26 mouse cellular contexts compared by ENCODE assay signal in genomic region chr5:138012382-138012781, GRCm38 (mm10). TPM values are rescaled to one million over a fixed set of nuclear protein-coding genes. Genes with fewer than 3 reads are reported as not detected.
DNase-seq lines count a peak whose midpoint lies in the region; ATAC-seq and TF ChIP-seq lines count a peak whose summit lies in the region.
"Had no signal": no experiment of that assay in that cellular context is flagged by ENCODE, and none has a peak within 500 bp of the region (broad histone marks: within the 10 kb centered on the region; RNA-seq: fewer than 3 reads in every experiment).

No protein-coding gene starts in this region.

- no peaks in the 10 kb centered on the region for H3K79me2 ChIP-seq in liver, adult 2 months (ENCODE audit: control insufficient read depth, insufficient read depth, low read length)

- TF ChIP-seq POLR2A in liver, adult 2 months (IDR thresholded peaks at IDR 0.05; ENCODE audit: extremely low read depth, insufficient read depth, low read length), result no peak

- WGBS in liver, adult 2 months, result 30% methylated on average over 5 of the region's 5 CpGs
- 74% methylated on average over 5 of the region's 5 CpGs for WGBS in liver, embryonic 11.5 days
- 70% methylated on average over 5 of the region's 5 CpGs for WGBS in liver, embryonic 16.5 days (ENCODE audit: insufficient replicate concordance)

- TF ChIP-seq CTCF in liver, adult 2 months (IDR thresholded peaks at IDR 0.05; ENCODE audit: low read depth, low read length), result no peak

- no peak overlapping the region for H3K4me3 ChIP-seq in liver, adult 2 months (ENCODE audit: insufficient read depth, low read depth, low read length)
- no peak overlapping the region for H3K4me3 ChIP-seq in liver, embryonic 11.5 days (ENCODE audit: low read depth, low read length)
- H3K4me3 ChIP-seq in liver, embryonic 16.5 days (ENCODE audit: low read depth, low read length), result no peak overlapping the region
- H3K4me3 ChIP-seq: embryonic facial prominence, embryonic 10.5 days; embryonic facial prominence, embryonic 12.5 days; forebrain, embryonic 13.5 days; forebrain, embryonic 15.5 days had no signal

- H3K9ac ChIP-seq in liver, adult 2 months (ENCODE audit: low read depth, low read length), result peak overlapping the region; percentile 25
- no peak overlapping the region for H3K9ac ChIP-seq in liver, embryonic 11.5 days (ENCODE audit: low read depth, low read length)
- H3K9ac ChIP-seq in liver, embryonic 16.5 days (ENCODE audit: low read depth, low read length), result no peak overlapping the region
- H3K9ac ChIP-seq: embryonic facial prominence, embryonic 12.5 days; forebrain, embryonic 13.5 days; forebrain, embryonic 15.5 days; forebrain, postnatal 0 days had no signal

- peaks cover 25% of the 10 kb centered on the region for H3K4me1 ChIP-seq in liver, adult 2 months (ENCODE audit: control insufficient read depth, insufficient read depth, low read length)
- H3K4me1 ChIP-seq in liver, embryonic 11.5 days (replicated peaks; ENCODE audit: control insufficient read depth, insufficient read depth, low read length), result no peaks in the 10 kb centered on the region
- H3K4me1 ChIP-seq in liver, embryonic 16.5 days (ENCODE audit: control insufficient read depth, low read depth, low read length), result no peaks in the 10 kb centered on the region
- H3K4me1 ChIP-seq: embryonic facial prominence, embryonic 10.5 days; embryonic facial prominence, embryonic 12.5 days; forebrain, embryonic 13.5 days; forebrain, embryonic 15.5 days had no signal

- no peaks in the 10 kb centered on the region for H3K27me3 ChIP-seq in liver, adult 2 months (ENCODE audit: control insufficient read depth, insufficient read depth, low read length)
- H3K27me3 ChIP-seq in liver, embryonic 11.5 days (replicated peaks; ENCODE audit: control insufficient read depth, insufficient read depth, low read length), result no peaks in the 10 kb centered on the region
- no peaks in the 10 kb centered on the region for H3K27me3 ChIP-seq in liver, embryonic 16.5 days (ENCODE audit: control insufficient read depth, insufficient read depth, low read depth, low read length)
- H3K27me3 ChIP-seq: embryonic facial prominence, embryonic 12.5 days; forebrain, embryonic 13.5 days; forebrain, embryonic 15.5 days had no signal

- no peak overlapping the region for H3K4me2 ChIP-seq in liver, embryonic 11.5 days
- no peak overlapping the region for H3K4me2 ChIP-seq in liver, embryonic 16.5 days (ENCODE audit: low read depth, low read length)
- H3K4me2 ChIP-seq: embryonic facial prominence, embryonic 12.5 days; forebrain, embryonic 13.5 days; forebrain, embryonic 15.5 days had no signal

- no peak for ATAC-seq in liver, embryonic 11.5 days (replicated peaks; ENCODE audit: low FRiP score)
- peak; percentile 55 for ATAC-seq in liver, embryonic 16.5 days (ENCODE audit: low read depth)
- ATAC-seq: forebrain, embryonic 13.5 days; forebrain, embryonic 15.5 days; forebrain, postnatal 0 days had no signal

- peak; percentile 97 for DNase-seq in liver, adult 2 months (ENCODE audit: extremely low read depth, low read depth, low spot score)
- no peak for DNase-seq in liver, embryonic 11.5 days (ENCODE audit: low spot score)
- no peak for DNase-seq in liver
- DNase-seq in cerebellum, adult 11-12 months, result no peak
- DNase-seq: adrenal gland, adult 2 months; adrenal gland, postnatal 10 days; adrenal gland, postnatal 25 days; cerebellum, adult 11 months; cerebellum, adult 2 months; cerebellum, adult 9-10 months; cerebellum, postnatal 10 days; cerebellum, postnatal 25 days; forebrain, postnatal 0 days had no signal

- H3K27ac ChIP-seq in liver, adult 2 months (replicated peaks; ENCODE audit: insufficient read depth, low read depth, low read length), result peak overlapping the region; percentile 88
- no peak overlapping the region for H3K27ac ChIP-seq in liver, embryonic 11.5 days (ENCODE audit: low read depth, low read length)
- H3K27ac ChIP-seq in liver, embryonic 16.5 days (ENCODE audit: low read length), result no peak overlapping the region
- H3K27ac ChIP-seq: embryonic facial prominence, embryonic 10.5 days; embryonic facial prominence, embryonic 12.5 days; forebrain, embryonic 13.5 days; forebrain, embryonic 15.5 days had no signal

- H3K36me3 ChIP-seq in liver, adult 2 months (ENCODE audit: control insufficient read depth, insufficient read depth, low read length), result no peaks in the 10 kb centered on the region
- H3K36me3 ChIP-seq in liver, embryonic 11.5 days (ENCODE audit: control insufficient read depth, insufficient read depth, low read length), result no peaks in the 10 kb centered on the region
- H3K36me3 ChIP-seq in liver, embryonic 16.5 days (ENCODE audit: control insufficient read depth, insufficient read depth), result no peaks in the 10 kb centered on the region
- H3K36me3 ChIP-seq: embryonic facial prominence, embryonic 10.5 days; embryonic facial prominence, embryonic 12.5 days; forebrain, embryonic 15.5 days had no signal

- no peaks in the 10 kb centered on the region for H3K9me3 ChIP-seq in liver, embryonic 11.5 days (ENCODE audit: control insufficient read depth, low read length)
- no peaks in the 10 kb centered on the region for H3K9me3 ChIP-seq in liver, embryonic 16.5 days (replicated peaks; ENCODE audit: control insufficient read depth, low read length)
- H3K9me3 ChIP-seq: embryonic facial prominence, embryonic 10.5 days; embryonic facial prominence, embryonic 12.5 days; forebrain, embryonic 13.5 days; forebrain, embryonic 15.5 days had no signal

RNA-seq across cellular contexts. Expression of gene Smok3a, which starts 8.7 kb away (rescaled TPM):
- total RNA-seq in liver, adult 2 months (2014; rRNA removed), result not detected in 2 replicates
- polyA plus RNA-seq in liver, adult 2 months (2012; rRNA removed), result not detected in 2 replicates
- polyA plus RNA-seq in liver, embryonic 11.5 days (2014; fragmentation: Nextera tagmentation; extraction: Ambion mirVana), result not detected in 2 replicates
- not detected in 2 replicates for polyA plus RNA-seq in liver, embryonic 16.5 days (2015; fragmentation: Nextera tagmentation; extraction: Ambion mirVana)
- total RNA-seq: adrenal gland, adult 2 months; adrenal gland, postnatal 10 days; adrenal gland, postnatal 25 days; adrenal gland, postnatal 4 days; ES-E14; forebrain, postnatal 0 days; MEL had no signal
- polyA plus RNA-seq: adrenal gland, adult 2 months; brain, embryonic 14.5 days; C2C12; cerebellum, adult 2 months; cortical plate, adult 2 months; embryonic facial prominence, embryonic 10.5 days; embryonic facial prominence, embryonic 12.5 days; embryonic facial prominence, embryonic 14.5 days; forebrain, embryonic 11.5 days; forebrain, embryonic 13.5 days; forebrain, embryonic 15.5 days; forebrain, postnatal 0 days had no signal

RNA-seq across cellular contexts. Expression of gene Smok3b, which starts 8.8 kb away (rescaled TPM):
- 0.37 TPM in 1 of 2 replicates, not detected in the other for total RNA-seq in liver, adult 2 months (2014; rRNA removed)
- not detected in 2 replicates for polyA plus RNA-seq in liver, adult 2 months (2012; rRNA removed)
- not detected in 2 replicates for polyA plus RNA-seq in liver, embryonic 11.5 days (2014; fragmentation: Nextera tagmentation; extraction: Ambion mirVana)
- polyA plus RNA-seq in liver, embryonic 16.5 days (2015; fragmentation: Nextera tagmentation; extraction: Ambion mirVana), result not detected in 2 replicates
- total RNA-seq: adrenal gland, adult 2 months; adrenal gland, postnatal 10 days; adrenal gland, postnatal 25 days; adrenal gland, postnatal 4 days; ES-E14; forebrain, postnatal 0 days; MEL had no signal
- polyA plus RNA-seq: adrenal gland, adult 2 months; brain, embryonic 14.5 days; C2C12; cerebellum, adult 2 months; cortical plate, adult 2 months; embryonic facial prominence, embryonic 10.5 days; embryonic facial prominence, embryonic 12.5 days; embryonic facial prominence, embryonic 14.5 days; forebrain, embryonic 11.5 days; forebrain, embryonic 13.5 days; forebrain, embryonic 15.5 days; forebrain, postnatal 0 days had no signal

RNA-seq across cellular contexts. Expression of gene Azgp1, which starts 31.1 kb away (rescaled TPM):
- 1,462 and 1,614 TPM in 2 replicates for total RNA-seq in liver, adult 2 months (2014; rRNA removed)
- polyA plus RNA-seq in liver, adult 2 months (2012; rRNA removed), result 1,097 and 1,209 TPM in 2 replicates
- polyA plus RNA-seq in liver, embryonic 11.5 days (2014; fragmentation: Nextera tagmentation; extraction: Ambion mirVana), result not detected in 2 replicates
- 39.1 and 54.9 TPM in 2 replicates for polyA plus RNA-seq in liver, embryonic 16.5 days (2015; fragmentation: Nextera tagmentation; extraction: Ambion mirVana)
- total RNA-seq: ES-E14; forebrain, postnatal 0 days; MEL had no signal
- polyA plus RNA-seq: brain, embryonic 14.5 days; C2C12; embryonic facial prominence, embryonic 10.5 days; embryonic facial prominence, embryonic 12.5 days; forebrain, embryonic 11.5 days; forebrain, embryonic 13.5 days; forebrain, embryonic 15.5 days; forebrain, postnatal 0 days had no signal

RNA-seq across cellular contexts. Expression of gene Smok3c, which starts 40.6 kb away (rescaled TPM):
- total RNA-seq in liver, adult 2 months (2014; rRNA removed), result not detected in 2 replicates
- polyA plus RNA-seq in liver, adult 2 months (2012; rRNA removed), result not detected in 2 replicates
- not detected in 2 replicates for polyA plus RNA-seq in liver, embryonic 11.5 days (2014; fragmentation: Nextera tagmentation; extraction: Ambion mirVana)
- polyA plus RNA-seq in liver, embryonic 16.5 days (2015; fragmentation: Nextera tagmentation; extraction: Ambion mirVana), result not detected in 2 replicates
- total RNA-seq: adrenal gland, adult 2 months; adrenal gland, postnatal 10 days; adrenal gland, postnatal 25 days; adrenal gland, postnatal 4 days; ES-E14; forebrain, postnatal 0 days; MEL had no signal
- polyA plus RNA-seq: adrenal gland, adult 2 months; brain, embryonic 14.5 days; C2C12; cerebellum, adult 2 months; cortical plate, adult 2 months; embryonic facial prominence, embryonic 10.5 days; embryonic facial prominence, embryonic 12.5 days; embryonic facial prominence, embryonic 14.5 days; forebrain, embryonic 11.5 days; forebrain, embryonic 13.5 days; forebrain, embryonic 15.5 days; forebrain, postnatal 0 days had no signal

RNA-seq across cellular contexts. Expression of gene Gjc3, which starts 49.5 kb away (rescaled TPM):
- total RNA-seq in liver, adult 2 months (2014; rRNA removed), result 0.47 and 0.55 TPM in 2 replicates
- 0.18 and 0.44 TPM in 2 replicates for polyA plus RNA-seq in liver, adult 2 months (2012; rRNA removed)
- 0.14 TPM in 1 of 2 replicates, not detected in the other for polyA plus RNA-seq in liver, embryonic 11.5 days (2014; fragmentation: Nextera tagmentation; extraction: Ambion mirVana)
- not detected in 2 replicates for polyA plus RNA-seq in liver, embryonic 16.5 days (2015; fragmentation: Nextera tagmentation; extraction: Ambion mirVana)
- total RNA-seq: MEL had no signal
- polyA plus RNA-seq: C2C12; forebrain, embryonic 11.5 days had no signal

Comparison
In these comparisons a context has a peak if more than half of its experiments do, and no peak if none do; other contexts are left out.
1. RNA of gene Azgp1, which starts 31.1 kb away (polyA plus RNA-seq): 1,097 to 1,209 TPM in liver, adult 2 months and 39.1 to 54.9 TPM in liver, embryonic 16.5 days; not detected in liver, embryonic 11.5 days; every median in the first group is over 10 times any median in the second.